Mouse (Mus musculus) frontal cortex, postnatal 25 days (tissue): Measurements from ENCODE around the gene Nacc1.

Experiments
- DNase-seq, 2 experiments: peaks; one replicate each; pipeline ENCODE4 v3.0.0; 2022; ENCODE audit warnings: low spot score in 2 of 2

The Nacc1 gene

DNA sequence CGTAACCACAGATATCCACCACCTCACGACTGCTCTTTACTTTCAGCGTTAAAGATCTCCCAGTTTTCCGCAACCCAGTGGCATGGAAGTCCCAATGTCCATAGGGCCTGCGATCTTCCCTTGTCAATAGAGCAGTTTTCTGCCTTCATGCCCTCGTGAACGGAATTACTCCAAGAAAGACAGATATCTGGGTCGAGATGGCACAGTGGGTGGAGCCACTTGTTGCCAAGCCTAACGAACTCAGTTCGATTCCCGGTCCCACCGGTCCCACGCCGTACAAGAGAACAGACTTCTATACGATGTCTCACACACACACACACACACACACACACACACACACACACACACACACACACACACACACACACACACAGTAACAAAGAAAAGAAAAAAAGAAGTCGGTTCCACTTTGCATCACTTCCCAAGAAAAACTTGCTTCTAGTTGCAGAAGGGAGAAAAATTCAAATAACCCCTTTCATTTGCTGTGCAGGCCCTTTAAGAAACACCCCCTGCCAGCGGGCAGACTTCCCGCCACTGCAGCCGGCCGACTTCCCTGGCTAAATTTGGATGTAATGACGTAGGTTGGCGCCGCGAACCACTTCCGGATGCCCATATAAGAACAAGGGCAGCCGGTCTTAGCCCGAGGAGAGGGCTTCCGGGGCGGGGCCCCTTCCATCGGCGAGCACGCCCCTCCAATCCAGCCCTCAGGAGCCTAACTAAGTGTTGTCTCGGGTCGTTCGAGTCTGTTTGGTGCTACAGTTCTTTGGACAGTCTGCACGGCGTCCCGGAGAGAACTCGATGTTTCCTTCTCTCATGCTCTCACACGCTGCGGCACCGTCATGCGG is 24.0 kb downstream of the Nacc1 start:
- peak; percentile 90 to 94 for DNase-seq

DNA sequence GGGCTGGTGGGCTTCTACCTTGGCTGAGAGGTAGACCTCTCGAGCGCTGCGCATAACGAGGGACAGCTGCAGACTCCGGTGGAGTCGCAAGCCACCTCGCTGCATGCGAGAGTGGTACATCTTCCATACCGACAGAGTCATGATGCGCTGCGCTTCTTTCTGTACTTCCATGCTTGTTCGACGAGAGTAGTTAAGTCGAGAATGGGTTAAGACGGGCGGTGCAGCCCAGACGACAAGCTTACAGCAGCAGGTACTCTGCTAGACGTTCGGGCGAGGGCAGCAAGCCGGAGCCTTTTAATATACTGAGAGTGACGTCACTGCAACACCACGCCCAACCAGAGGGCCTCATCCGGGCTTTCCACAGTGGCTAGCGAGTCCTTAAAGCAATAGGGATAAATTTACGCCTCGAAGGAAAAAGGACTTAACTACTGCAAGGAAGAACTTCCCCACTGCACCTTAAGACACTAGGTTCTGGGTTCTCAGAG is 25.0 kb downstream of the Nacc1 start, which contains the start of gene Ier2:
Gene Ier2, minus strand, starts transcription at position 272 of the 485 bp plus-strand sequence.
- peak; percentile 87 to 91 for DNase-seq

DNA sequence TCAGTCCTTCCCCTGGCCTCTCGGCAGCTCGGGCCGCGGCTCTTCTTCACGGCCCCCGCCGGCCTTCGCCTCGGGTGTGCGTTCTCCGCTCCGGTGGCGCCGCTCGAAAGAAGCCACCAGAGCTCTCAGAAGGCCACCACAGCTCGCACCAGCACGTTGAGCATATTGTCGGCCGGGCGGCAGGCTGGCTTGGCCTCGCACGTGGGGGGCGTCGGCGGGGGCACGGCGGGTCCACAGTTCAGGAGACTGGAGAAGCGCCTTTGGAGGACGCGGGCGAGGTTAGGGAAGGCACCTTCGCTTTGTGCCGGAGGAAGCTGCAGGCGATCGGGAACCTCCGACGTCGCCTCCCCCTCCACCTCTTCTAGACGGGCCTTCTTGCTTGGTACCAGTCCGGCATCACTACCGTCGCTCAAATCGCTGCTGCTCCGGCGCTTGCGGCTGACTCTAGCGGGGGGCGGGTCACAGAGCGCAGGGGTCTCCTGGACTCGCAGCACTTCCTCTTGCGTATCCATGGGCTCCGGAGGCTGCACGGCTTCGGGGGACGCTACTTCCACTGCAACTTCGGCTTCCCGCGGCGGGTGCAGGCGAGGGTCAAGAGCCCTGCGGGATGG is 25.6 kb downstream of the Nacc1 start:
- no peak for DNase-seq

DNA sequence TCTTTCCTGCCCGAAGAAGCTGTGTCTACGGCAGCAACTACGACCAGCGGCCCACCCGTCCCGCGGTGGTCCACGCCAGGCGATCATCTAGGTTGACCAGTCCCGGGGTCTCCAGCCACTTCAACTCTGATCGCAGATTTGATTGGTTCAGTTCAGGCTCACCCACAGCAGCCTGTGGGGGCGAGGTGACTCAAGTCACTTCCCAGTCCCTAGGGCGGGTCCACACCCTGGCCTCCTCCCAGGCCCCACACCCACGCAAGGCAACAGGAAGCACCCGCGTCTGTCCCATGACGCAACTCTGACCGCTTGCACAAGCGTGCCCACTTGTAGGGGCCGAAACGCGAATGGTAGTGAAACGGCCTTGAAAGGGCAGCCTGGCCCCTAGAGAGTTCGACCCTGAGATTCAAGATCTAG is 26.2 kb downstream of the Nacc1 start:
- DNase-seq = no peak

DNA sequence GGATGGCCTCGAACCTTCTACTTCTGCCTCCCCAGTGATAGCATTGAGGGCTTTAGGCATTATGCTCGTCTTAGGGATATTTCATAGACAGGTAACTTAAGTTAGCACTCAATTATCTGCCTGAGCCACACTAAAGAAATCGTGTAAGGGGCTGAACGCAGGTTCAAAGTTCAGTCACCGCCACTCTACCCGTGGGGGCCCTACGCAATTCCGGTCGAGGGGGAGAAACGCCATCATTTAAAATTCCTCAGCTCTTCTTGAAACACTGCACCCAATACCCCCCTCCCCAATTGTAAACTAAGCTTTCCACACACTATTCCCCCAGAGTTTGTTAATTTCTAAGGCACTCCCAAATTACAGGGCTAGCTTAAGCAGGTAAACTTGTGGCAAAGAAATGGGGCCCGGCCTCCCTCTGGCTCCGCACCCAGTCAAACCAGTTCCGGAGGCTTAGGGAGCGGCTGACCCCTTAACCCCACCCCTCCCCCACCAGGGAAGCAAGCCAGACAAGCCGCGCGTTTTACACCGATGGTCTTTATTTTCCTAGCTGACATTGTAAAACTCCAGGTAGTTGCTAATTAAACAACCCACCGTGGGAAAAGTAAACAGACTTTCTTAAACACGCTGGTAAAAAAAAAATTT is 26.7 kb downstream of the Nacc1 start:
- DNase-seq = no peak

DNA sequence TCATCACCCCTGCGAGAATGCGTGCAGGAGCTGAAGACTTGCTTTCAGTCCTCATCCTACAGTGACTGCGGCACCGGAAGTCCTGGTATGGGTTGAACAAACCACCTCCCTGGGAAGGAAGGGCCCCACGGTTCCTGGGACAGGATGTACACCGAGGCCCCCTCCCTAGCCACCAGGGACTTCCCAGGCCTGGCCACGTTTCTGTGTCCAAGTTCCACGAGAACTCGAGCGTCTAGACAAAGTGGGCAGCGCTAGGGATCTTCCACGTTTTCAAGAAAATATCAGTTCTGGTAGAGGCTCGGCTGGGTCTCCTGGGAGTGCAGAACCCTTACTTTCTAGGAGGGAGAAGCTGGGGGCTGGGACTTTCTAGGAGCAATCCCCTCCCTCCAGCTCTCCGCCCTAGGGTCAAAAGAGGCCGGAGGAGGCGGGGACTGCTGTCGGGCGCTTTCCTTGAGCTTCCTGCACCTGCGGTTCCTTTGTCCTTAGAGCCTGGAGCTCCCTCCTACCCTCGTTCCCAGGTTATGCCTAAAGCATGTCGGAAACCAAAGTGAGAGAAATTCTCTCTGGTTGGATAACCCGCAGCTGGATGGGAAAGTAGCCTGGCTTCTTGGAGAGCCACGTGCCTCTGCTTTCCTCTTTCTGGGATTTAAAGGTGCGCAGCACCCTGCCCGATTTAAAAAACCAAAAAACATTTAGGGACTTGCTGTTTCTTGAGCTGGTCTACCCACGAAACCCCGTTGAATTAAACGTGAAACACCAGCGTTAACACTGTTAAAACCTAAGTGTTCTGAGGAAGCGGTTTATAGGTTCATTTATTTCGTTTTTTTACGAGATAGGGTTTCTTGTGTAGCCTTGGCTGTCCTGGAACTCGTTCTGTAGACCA is 27.5 kb downstream of the Nacc1 start:
- DNase-seq = no peak

DNA sequence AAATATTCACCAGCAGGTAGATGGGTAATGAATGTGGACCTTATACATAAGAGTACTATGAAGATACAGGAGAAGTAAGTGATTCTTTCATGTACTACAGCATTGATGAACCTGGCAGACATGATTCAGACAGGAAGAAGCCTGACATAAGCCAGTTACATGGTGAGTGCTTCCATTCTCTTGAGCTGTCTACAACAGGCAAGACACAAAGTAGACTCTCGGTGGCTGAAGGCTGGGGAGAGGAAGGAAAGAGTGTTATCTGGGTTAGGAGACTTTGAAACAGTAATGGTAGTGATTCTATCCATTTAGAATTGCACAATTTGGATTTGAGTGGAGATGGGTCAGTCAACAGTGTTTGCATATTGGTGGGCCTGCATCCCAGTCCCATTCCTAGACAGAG is 28.7 kb downstream of the Nacc1 start:
- no peak for DNase-seq

DNA sequence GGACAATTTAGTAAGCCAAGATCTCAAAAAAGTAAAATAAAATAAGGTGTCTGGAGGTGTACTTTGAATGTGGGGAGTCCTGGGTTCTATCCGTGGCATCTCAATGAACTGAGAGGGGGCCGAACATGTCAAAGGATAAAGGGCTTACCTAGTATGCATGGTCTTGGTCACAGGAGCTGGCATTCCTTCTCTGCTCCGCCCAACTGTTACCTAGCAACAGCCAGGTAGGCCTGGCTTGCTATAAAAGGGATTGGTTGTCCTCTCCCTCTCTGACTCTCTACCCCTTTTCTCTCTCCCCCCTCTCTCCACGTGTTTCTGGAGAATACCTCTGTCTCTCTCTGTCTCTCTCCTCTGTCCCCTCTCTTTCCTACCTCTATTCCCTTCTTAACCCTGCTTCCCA is 30.0 kb downstream of the Nacc1 start:
- no peak for DNase-seq

DNA sequence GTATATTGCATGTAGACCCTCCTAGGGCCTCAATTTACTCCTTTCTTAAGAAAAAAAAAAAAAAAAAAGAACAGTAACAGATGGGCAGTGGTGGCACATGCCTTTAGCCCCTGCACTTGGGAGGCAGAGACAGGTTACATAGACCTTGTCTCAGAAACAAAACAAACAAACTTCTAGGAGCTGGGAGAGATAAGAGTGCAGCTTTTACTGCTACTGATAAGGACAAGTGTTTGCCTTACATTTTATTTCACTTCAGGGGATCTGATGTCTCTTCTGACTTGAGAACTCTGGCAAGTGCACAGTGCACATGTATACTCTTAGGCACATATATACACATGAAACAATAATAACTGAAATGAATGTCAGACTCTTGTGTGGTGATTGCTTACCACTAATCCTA is 30.5 kb downstream of the Nacc1 start:
- DNase-seq = no peak

DNA sequence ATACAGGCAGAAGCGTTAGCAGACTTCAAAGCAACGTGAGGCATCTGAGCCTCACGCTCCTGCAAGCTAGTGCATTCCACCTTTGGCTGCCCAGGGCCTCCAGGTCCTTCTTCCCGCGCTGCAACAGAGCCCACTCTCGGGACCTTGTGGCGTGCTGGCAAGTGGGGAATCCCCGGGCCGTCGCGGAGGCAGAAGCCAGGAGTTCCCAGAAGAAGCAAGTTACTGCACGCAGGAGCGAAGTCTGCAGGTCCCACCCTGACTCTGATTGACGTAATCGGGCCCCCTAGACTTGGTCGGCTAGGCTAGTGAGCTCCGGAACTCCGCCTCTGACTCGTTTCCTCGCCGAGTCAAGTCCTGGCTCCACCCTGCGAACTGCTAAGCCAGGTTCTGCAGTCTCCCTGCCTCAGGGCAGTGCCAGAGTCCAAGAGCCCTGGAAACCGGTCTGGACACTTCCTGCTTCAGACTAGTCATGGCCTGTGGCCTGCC is 31.0 kb downstream of the Nacc1 start:
- DNase-seq = no peak

DNA sequence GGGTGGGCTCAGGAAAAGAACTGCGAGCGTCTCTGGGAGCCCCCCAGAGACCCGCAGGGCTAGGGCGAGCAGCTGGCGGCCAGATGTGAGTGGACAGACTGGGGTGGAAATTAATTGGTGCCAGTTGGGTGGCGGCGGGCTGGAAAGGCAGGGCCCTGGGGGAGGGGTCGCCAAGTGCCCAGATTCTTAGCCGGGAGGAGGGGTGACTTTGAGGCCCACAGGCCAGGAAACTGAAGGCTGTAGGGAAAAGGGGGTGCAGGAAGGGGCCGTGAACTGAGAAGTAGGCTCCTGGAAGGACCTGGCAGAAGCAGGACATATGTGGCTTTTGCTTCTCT is 31.5 kb downstream of the Nacc1 start:
- DNase-seq = no peak

DNA sequence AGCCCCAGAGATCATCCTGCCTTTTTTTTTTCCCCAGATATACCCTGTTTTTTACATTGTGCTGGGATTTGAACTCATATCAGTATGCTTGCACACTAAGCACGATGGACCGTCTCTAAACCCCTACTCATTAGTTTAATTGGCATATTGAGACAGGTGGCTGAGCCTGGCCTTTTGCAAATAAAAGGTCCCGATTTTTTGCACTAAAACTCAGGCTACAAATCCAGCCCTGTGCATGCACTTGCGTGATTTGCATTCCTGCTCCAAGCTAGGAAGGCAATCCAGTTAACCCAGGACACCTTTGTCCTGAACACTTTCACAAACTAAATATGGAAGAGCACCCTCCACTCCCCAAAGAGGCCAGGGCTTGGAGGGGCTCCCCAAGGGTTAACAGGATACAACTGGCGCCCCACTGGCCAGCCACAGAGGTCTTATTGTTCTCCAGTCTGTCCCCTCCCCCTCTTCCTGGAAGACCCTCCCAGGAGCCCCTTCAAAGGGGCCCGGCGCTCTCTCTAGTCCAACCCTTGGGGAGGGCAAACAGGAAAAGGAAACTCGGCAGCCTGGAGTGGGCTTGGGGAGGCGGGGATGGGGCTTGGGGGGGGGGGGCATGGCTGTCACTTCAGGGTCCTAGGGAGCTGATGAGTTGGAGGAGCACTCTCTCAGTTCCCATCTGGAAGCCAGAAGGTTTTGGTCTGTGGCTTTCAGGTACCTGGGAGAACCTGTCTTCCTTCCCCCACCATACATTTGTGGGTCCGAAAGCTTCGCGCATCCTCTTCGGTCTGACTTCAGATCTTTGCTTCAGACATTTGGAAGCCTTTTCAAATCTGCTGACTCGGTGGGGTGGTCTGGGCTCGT is 32.1 kb downstream of the Nacc1 start:
- no peak for DNase-seq

DNA sequence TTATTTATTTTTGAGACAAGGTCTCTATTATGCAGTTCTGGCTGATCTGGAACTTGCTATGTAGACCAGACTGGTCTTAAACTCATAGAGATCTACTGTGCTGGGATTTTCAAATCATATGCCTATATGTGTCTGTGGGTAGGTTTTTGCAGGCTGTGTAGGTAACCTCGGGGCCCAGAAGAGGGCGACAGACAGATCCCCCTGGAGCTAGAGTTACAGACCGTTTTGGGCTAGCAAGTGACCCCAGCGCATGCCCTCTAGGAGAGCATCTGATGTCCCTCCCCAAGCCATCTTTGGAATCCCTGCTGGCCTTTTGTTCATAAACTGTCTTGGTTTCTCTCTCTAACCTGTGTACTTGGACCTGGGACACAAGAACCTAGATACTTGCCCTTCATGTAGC is 33.1 kb downstream of the Nacc1 start:
- no peak for DNase-seq

DNA sequence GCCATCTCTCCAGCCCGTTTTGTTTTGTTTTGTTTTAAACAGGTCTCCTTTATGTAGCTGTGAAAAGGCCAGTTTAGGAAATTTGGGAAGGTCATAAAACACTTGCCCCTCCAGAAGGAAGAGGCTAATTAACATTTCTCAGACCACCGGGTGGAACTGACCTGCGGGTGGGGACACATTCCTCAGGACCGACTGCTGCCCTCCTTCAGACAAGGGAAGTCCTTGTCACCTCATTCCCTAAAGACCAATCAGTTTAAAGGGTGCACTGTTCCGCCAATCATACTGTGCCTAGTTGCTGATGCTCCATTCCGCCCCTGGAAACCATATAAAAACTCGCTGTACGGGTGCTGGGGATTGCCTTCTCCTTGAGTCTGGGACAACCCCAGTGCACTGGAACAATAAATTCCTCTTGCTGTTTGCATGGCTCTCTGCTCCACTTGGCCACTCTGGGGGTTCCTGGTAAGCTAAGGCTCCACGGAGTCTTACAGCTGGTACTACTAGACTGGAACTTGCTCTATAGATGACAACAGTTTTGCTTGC is 34.5 kb downstream of the Nacc1 start:
- no peak for DNase-seq

DNA sequence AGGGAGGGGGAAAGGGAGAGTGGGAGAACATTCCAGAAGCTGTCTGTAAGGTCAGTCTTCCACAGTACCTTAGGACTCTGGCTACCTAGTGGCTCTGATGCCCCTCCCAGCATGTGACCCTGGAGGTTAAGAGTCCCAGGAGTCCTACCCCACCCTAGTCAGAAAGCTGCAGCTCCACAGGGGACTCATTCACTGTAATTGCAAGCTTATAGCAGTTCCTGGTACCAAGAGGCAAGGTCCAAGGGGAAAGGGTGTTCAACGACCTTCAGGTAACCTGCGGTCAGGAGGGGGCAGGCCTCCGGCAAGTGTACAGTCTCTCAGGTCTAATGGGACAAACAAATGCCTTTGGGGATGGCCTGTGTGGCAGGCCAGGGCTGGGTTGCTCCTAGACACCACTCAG is 37.4 kb downstream of the Nacc1 start:
- DNase-seq = no peak

DNA sequence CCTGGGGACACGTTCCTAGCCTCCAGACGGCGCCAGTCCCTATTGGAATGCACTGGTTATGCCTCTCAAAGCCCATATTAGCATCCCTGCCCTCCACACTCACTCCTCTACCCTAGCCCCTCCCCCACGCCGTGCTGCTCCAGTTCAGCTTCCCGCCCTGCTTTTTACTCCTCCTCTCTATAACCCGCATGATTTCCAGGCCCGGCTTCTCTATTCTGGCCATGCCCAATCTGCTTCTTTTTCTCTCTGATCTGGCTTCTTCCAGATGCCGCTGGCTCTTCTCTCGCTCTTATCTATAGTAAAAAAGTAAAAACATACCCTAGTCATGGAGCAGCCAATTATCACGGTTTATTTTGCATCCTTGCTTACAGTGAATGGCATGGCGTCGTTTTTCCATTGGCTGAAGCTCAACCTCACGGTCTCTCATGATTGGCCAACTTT is 40.2 kb downstream of the Nacc1 start:
- no peak for DNase-seq

DNA sequence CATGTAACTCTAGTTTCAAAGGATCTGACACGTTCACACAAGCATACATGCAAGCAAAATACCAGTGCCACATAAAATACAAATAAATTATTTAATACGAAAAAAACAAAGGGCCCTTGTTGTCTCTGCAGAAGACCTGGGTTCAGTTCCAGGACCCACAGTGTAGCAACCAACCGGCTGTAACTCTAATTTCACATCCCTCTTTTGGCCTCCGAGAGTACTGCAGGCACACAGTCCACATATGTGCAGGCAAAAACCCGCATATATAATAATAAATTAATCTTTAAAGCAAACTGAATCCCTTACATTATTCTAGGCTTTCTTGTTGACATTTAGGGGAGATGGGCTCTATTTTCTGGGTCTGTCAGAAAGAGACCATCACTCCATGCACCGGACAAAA is 40.9 kb downstream of the Nacc1 start:
- DNase-seq = no peak

DNA sequence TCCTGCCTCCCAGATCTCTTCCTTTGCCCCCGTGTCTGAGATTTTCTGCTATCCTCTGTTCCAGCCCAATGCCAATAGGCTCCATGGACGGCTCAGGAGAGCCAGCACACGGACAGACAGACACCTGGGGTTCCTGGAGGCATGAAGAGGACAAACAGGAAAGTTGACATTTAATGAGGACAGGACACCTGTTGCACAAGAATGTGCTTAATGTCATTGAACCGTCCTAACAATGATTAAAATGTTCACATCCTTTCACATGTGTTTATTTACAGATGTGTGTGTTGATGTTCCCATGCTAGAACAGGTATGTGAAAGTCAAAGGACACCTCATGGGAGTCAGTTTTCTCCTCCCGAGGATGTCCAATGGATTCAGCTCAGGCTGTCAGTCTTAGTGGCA is 44.6 kb downstream of the Nacc1 start:
- DNase-seq = no peak

DNA sequence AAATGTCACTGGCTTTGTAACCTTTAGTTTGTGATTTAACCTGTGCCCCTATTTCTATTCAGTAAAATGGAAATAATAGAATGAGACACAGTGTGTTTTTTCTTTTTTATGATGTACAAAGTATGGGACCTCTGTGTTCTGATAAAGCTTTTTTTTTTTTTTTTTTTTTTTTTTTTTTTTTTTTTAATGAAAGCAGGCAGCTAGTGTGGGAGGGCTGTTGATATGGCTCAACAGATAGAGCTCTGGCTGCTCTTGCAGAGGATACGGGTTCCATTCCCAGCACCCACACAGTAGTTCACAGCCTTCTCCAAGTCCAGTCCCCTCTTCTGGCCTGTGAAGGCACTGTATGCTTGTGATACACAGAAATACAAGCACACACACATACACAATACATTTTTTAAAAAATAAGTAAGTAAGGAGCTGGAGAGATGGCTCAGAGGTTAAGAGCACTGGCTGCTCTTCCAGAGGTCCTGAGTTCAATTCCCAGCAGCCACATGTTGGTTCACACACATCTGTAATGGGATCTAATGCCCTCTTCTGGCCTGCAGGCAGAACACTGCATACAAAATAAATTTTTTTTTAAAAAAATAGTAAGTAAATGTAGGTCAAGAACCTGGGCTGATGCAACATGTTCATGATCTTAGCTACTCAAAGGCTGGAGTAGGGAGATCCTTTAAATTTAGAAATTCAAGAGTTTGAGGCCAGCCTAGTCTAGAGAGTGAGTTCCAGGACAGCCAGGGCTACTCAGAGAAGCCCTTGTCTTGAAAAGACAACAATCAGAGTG is 45.9 kb downstream of the Nacc1 start:
- no peak for DNase-seq
